Mouse (Mus musculus) intestine, embryonic 16.5 days (tissue): ENCODE measurements around the gene Prph2. TPM values are rescaled to one million over a fixed set of nuclear protein-coding genes. Genes with fewer than 3 reads are reported as not detected.

Experiments used
- ATAC-seq: fragments of 200-750 bp; cut with Nextera tagmentation; 2 replicates; pipeline ENCODE4 v1.8.0; 2017; ENCODE audit warnings: moderate TSS enrichment, moderate library complexity
- H3K27ac ChIP-seq: fragments of 300-500 bp; sonication (generic); 2 replicates; pipeline ENCODE4 v1.5.1; 2014; ENCODE audit warnings: mild to moderate bottlenecking, low read length
- H3K27me3 ChIP-seq: fragments of 300-500 bp; sonication (generic); replicated peaks from 2 replicates; pipeline ENCODE4 v1.6.1; 2014; ENCODE audit warnings: low read length, control low read depth, mixed read lengths; ENCODE audit not compliant: control insufficient read depth, insufficient read depth
- H3K36me3 ChIP-seq: fragments of 300-500 bp; sonication (generic); 2 replicates; pipeline ENCODE4 v1.6.1; 2014; ENCODE audit warnings: low read length, control low read depth; ENCODE audit not compliant: control insufficient read depth, insufficient read depth
- H3K4me1 ChIP-seq: fragments of 300-500 bp; sonication (generic); 2 replicates; pipeline ENCODE4 v1.6.1; 2014; ENCODE audit warnings: low read length, control low read depth, mixed read lengths; ENCODE audit not compliant: control insufficient read depth, insufficient read depth
- H3K4me2 ChIP-seq: fragments of 300-500 bp; sonication (generic); 2 replicates; pipeline ENCODE4 v1.6.1; 2014; ENCODE audit warnings: low read depth, low read length, control low read depth
- H3K4me3 ChIP-seq: fragments of 300-500 bp; sonication (generic); 2 replicates; pipeline ENCODE4 v1.5.1; 2014; ENCODE audit warnings: mild to moderate bottlenecking, low read length
- H3K9ac ChIP-seq: fragments of 300-500 bp; sonication (generic); 2 replicates; pipeline ENCODE4 v1.6.1; 2014; ENCODE audit warnings: low read depth, low read length
- H3K9me3 ChIP-seq: fragments of 300-500 bp; sonication (generic); 2 replicates; pipeline ENCODE4 v1.6.1; 2016; ENCODE audit warnings: low read length, control low read depth; ENCODE audit not compliant: control insufficient read depth
- WGBS: fragments of 180-500 bp; shearing (Covaris S2); extraction: QIAGEN DNeasy Blood & Tissue Kit; methylation state at CpG from one replicate; pipeline ENCODE4 v1.1.7; 2014; 5-methylcytosine and 5-hydroxymethylcytosine counted together
- polyA plus RNA-seq: library from polyadenylated mRNA; unstranded; fragments of >200 nt; fragmentation: Nextera tagmentation; extraction: Ambion mirVana; gene quantifications from 2 replicates; pipeline ENCODE4 v1.2.1, GENCODE M21; 2015

Gene Prph2
- polyA plus RNA-seq, 1 experiment from 2014 or later, result not detected

GRCm38 (mm10) chr17:46889450-46890084 is 20.7 kb upstream of the Prph2 start:
- peak overlapping the region; percentile 76 for H3K4me3 ChIP-seq
- H3K27me3 ChIP-seq, result no peaks in the 10 kb centered on the region
- H3K4me2 ChIP-seq, result peak overlapping the region; percentile 77
- peak overlapping the region; percentile 78 for H3K9ac ChIP-seq
- peak; percentile 54 for ATAC-seq
- peaks cover 27% of the 10 kb centered on the region for H3K4me1 ChIP-seq
- no peaks in the 10 kb centered on the region for H3K36me3 ChIP-seq
- no peaks in the 10 kb centered on the region for H3K9me3 ChIP-seq
- WGBS, result under 1% methylated on average over 44 of the region's 44 CpGs
- peak overlapping the region; percentile 97 for H3K27ac ChIP-seq

GRCm38 (mm10) chr17:46890116-46890815 is 20.0 kb upstream of the Prph2 start, which contains the start of gene Tbcc:
Gene Tbcc, plus strand, starts transcription at chr17:46890684.
- Histone ChIP-seq H3K27ac (peak within 1 kb of the TSS; percentile 97), H3K27me3 (no peaks in the 10 kb centered on the region), H3K9me3 (no peaks in the 10 kb centered on the region), H3K36me3 (no peaks in the 10 kb centered on the region), H3K9ac (peak within 1 kb of the TSS; percentile 90), H3K4me2 (peak within 1 kb of the TSS; percentile 97), H3K4me3 (peak within 1 kb of the TSS; percentile 87), H3K4me1 (peaks cover 27% of the 10 kb centered on the region)
- ATAC-seq, result peak; percentile 93
- under 1% methylated on average over 40 of the region's 40 CpGs for WGBS

- Histone ChIP-seq H3K4me1 (peaks cover 21% of the 10 kb centered on the region), H3K9me3 (no peaks in the 10 kb centered on the region), H3K4me3 (peak overlapping the region; percentile 87), H3K27ac (peak overlapping the region; percentile 87), H3K36me3 (no peaks in the 10 kb centered on the region), H3K9ac (peak overlapping the region; percentile 90), H3K27me3 (no peaks in the 10 kb centered on the region), H3K4me2 (peak overlapping the region; percentile 97)
- ATAC-seq, result peak; percentile 22
- WGBS, result under 1% methylated on average over 58 of the region's 64 CpGs
Observed at GRCm38 (mm10) chr17:46890843-46891594, 19.2 kb upstream of the Prph2 start.

GRCm38 (mm10) chr17:46895426-46895825 is 14.8 kb upstream of the Prph2 start:
- Histone ChIP-seq H3K9ac (no peak overlapping the region), H3K9me3 (no peaks in the 10 kb centered on the region), H3K4me2 (no peak overlapping the region), H3K4me1 (peaks cover 18% of the 10 kb centered on the region), H3K27ac (no peak overlapping the region), H3K4me3 (no peak overlapping the region), H3K36me3 (no peaks in the 10 kb centered on the region), H3K27me3 (no peaks in the 10 kb centered on the region)
- no peak for ATAC-seq
- WGBS, result 86% methylated on average over 9 of the region's 9 CpGs

- Histone ChIP-seq H3K27ac (no peak overlapping the region), H3K4me3 (no peak overlapping the region), H3K36me3 (no peaks in the 10 kb centered on the region), H3K4me2 (no peak overlapping the region), H3K9me3 (no peaks in the 10 kb centered on the region), H3K9ac (no peak overlapping the region), H3K4me1 (peaks cover 9% of the 10 kb centered on the region), H3K27me3 (no peaks in the 10 kb centered on the region)
- WGBS, result 44% methylated on average over 13 of the region's 13 CpGs
- ATAC-seq, result 0 out of 2 replicates have a peak, but pooled peaks have one; percentile 50
Observed at GRCm38 (mm10) chr17:46897221-46897950, 12.9 kb upstream of the Prph2 start.

GRCm38 (mm10) chr17:46900941-46901340 is 9.3 kb upstream of the Prph2 start:
- peaks cover 5% of the 10 kb centered on the region for H3K4me1 ChIP-seq
- ATAC-seq, result no peak
- H3K27me3 ChIP-seq, result no peaks in the 10 kb centered on the region
- WGBS, result 60% methylated on average over 2 of the region's 2 CpGs
- no peak overlapping the region for H3K4me2 ChIP-seq
- no peak overlapping the region for H3K27ac ChIP-seq
- H3K4me3 ChIP-seq, result no peak overlapping the region
- no peaks in the 10 kb centered on the region for H3K36me3 ChIP-seq
- H3K9ac ChIP-seq, result no peak overlapping the region
- no peaks in the 10 kb centered on the region for H3K9me3 ChIP-seq

- peak; percentile 79; the same call in 1 of the 2 replicates for ATAC-seq
- Histone ChIP-seq H3K4me1 (peaks cover 3% of the 10 kb centered on the region; the same call in 1 of the 2 replicates), H3K36me3 (no peaks in the 10 kb centered on the region), H3K4me3 (no peak overlapping the region), H3K4me2 (no peak overlapping the region), H3K27ac (no peak overlapping the region), H3K27me3 (no peaks in the 10 kb centered on the region), H3K9ac (no peak overlapping the region), H3K9me3 (no peaks in the 10 kb centered on the region)
- 22% methylated on average over 19 of the region's 19 CpGs for WGBS
Observed at GRCm38 (mm10) chr17:46903876-46904490, 6.3 kb upstream of the Prph2 start.

GRCm38 (mm10) chr17:46912331-46912730 is 2.1 kb downstream of the Prph2 start:
- Histone ChIP-seq H3K27me3 (no peaks in the 10 kb centered on the region), H3K4me3 (no peak overlapping the region), H3K9ac (no peak overlapping the region), H3K36me3 (no peaks in the 10 kb centered on the region), H3K27ac (no peak overlapping the region), H3K9me3 (no peaks in the 10 kb centered on the region), H3K4me1 (peaks cover 2% of the 10 kb centered on the region; the same call in 1 of the 2 replicates), H3K4me2 (no peak overlapping the region)
- 44% methylated on average over 6 of the region's 6 CpGs for WGBS
- ATAC-seq, result no peak
